Mouse (Mus musculus) brown adipose tissue, adult 24 weeks (tissue): ENCODE data around the gene Cntn1. TPM values are rescaled to one million over a fixed set of nuclear protein-coding genes. Genes with fewer than 3 reads are reported as not detected.

Experiments
- H3K27ac ChIP-seq: fragments of 200-500 bp; replicated peaks from 2 replicates; pipeline ENCODE4 v1.5.1; 2012; ENCODE audit warnings: low read depth, mild to moderate bottlenecking, low read length
- H3K4me1 ChIP-seq: fragments of 200-500 bp; 2 replicates; pipeline ENCODE4 v1.6.1; 2012; ENCODE audit warnings: low read length, mixed read lengths; ENCODE audit not compliant: control insufficient read depth, insufficient read depth, insufficient read length
- H3K4me3 ChIP-seq: fragments of 200-500 bp; 2 replicates; pipeline ENCODE4 v1.5.1; 2012; ENCODE audit warnings: low read depth, mild to moderate bottlenecking, low read length, moderate library complexity; ENCODE audit not compliant: insufficient read depth
- polyA plus RNA-seq: library from polyadenylated mRNA; stranded (reverse); fragments of >200 nt; gene quantifications from 2 replicates; pipeline ENCODE4 v1.2.4, GENCODE M21; 2012; ENCODE audit not compliant: missing spikeins, insufficient read depth, insufficient read length

Cntn1 gene
- polyA plus RNA-seq, 1 experiment = not detected

GRCm38 (mm10) chr15:92090787-92091186 is 39.8 kb downstream of the Cntn1 start:
- Histone ChIP-seq H3K27ac (no peak overlapping the region), H3K4me1 (no peaks in the 10 kb centered on the region), H3K4me3 (no peak overlapping the region)

- H3K4me1 ChIP-seq = no peaks in the 10 kb centered on the region
- no peak overlapping the region for H3K4me3 ChIP-seq
- no peak overlapping the region for H3K27ac ChIP-seq
These were observed 41.1 kb downstream of the Cntn1 start for GRCm38 (mm10) chr15:92092041-92092440.

GRCm38 (mm10) chr15:92099410-92100174 is 48.6 kb downstream of the Cntn1 start:
- H3K4me1 ChIP-seq = no peaks in the 10 kb centered on the region
- H3K27ac ChIP-seq = no peak overlapping the region
- no peak overlapping the region for H3K4me3 ChIP-seq

- Histone ChIP-seq H3K27ac (no peak overlapping the region), H3K4me1 (no peaks in the 10 kb centered on the region), H3K4me3 (no peak overlapping the region)
These were observed 51.0 kb downstream of the Cntn1 start for GRCm38 (mm10) chr15:92101956-92102355.

- no peak overlapping the region for H3K27ac ChIP-seq
- H3K4me1 ChIP-seq = no peaks in the 10 kb centered on the region
- no peak overlapping the region for H3K4me3 ChIP-seq
These were observed 61.5 kb downstream of the Cntn1 start for GRCm38 (mm10) chr15:92112455-92112854.

GRCm38 (mm10) chr15:92132936-92133335 is 82.0 kb downstream of the Cntn1 start:
- Histone ChIP-seq H3K4me3 (no peak overlapping the region), H3K27ac (no peak overlapping the region), H3K4me1 (no peaks in the 10 kb centered on the region)

- H3K4me1 ChIP-seq = no peaks in the 10 kb centered on the region
- H3K27ac ChIP-seq = no peak overlapping the region
- H3K4me3 ChIP-seq = no peak overlapping the region
These were observed 83.3 kb downstream of the Cntn1 start for GRCm38 (mm10) chr15:92134254-92134653.

- Histone ChIP-seq H3K4me3 (no peak overlapping the region), H3K27ac (no peak overlapping the region), H3K4me1 (no peaks in the 10 kb centered on the region)
These were observed 86.1 kb downstream of the Cntn1 start for GRCm38 (mm10) chr15:92137026-92137425.

GRCm38 (mm10) chr15:92141972-92142371 is 91.0 kb downstream of the Cntn1 start:
- Histone ChIP-seq H3K4me3 (no peak overlapping the region), H3K4me1 (no peaks in the 10 kb centered on the region), H3K27ac (no peak overlapping the region)

GRCm38 (mm10) chr15:92154921-92155320 is 104.0 kb downstream of the Cntn1 start:
- H3K27ac ChIP-seq = no peak overlapping the region
- H3K4me3 ChIP-seq = no peak overlapping the region
- H3K4me1 ChIP-seq = no peaks in the 10 kb centered on the region

GRCm38 (mm10) chr15:92160855-92161162 is 109.8 kb downstream of the Cntn1 start:
- Histone ChIP-seq H3K27ac (no peak overlapping the region), H3K4me1 (no peaks in the 10 kb centered on the region), H3K4me3 (no peak overlapping the region)

- Histone ChIP-seq H3K4me3 (no peak overlapping the region), H3K27ac (no peak overlapping the region), H3K4me1 (no peaks in the 10 kb centered on the region)
These were observed 110.4 kb downstream of the Cntn1 start for GRCm38 (mm10) chr15:92161163-92162025.

GRCm38 (mm10) chr15:92162835-92163234 is 111.9 kb downstream of the Cntn1 start:
- no peak overlapping the region for H3K27ac ChIP-seq
- H3K4me3 ChIP-seq = no peak overlapping the region
- no peaks in the 10 kb centered on the region for H3K4me1 ChIP-seq

GRCm38 (mm10) chr15:92164127-92164526 is 113.2 kb downstream of the Cntn1 start:
- Histone ChIP-seq H3K27ac (no peak overlapping the region), H3K4me1 (no peaks in the 10 kb centered on the region)

GRCm38 (mm10) chr15:92166266-92166665 is 115.3 kb downstream of the Cntn1 start:
- Histone ChIP-seq H3K4me3 (no peak overlapping the region), H3K27ac (no peak overlapping the region)

More at GRCm38 (mm10) chr15:92164127-92164526, 113.2 kb downstream of the Cntn1 start:
- no peak overlapping the region for H3K4me3 ChIP-seq

GRCm38 (mm10) chr15:92175739-92176138 is 124.8 kb downstream of the Cntn1 start:
- H3K4me1 ChIP-seq = no peaks in the 10 kb centered on the region
- no peak overlapping the region for H3K4me3 ChIP-seq
- H3K27ac ChIP-seq = no peak overlapping the region

More at GRCm38 (mm10) chr15:92166266-92166665, 115.3 kb downstream of the Cntn1 start:
- no peaks in the 10 kb centered on the region for H3K4me1 ChIP-seq
